Mouse (Mus musculus) megakaryocyte, embryonic 14.5 days (primary cell): Measurements from ENCODE around the gene Ammecr1. TPM values are rescaled to one million over a fixed set of nuclear protein-coding genes. Genes with fewer than 3 reads are reported as not detected.

ENCODE experiments used
- H3K27me3 ChIP-seq: replicated peaks from 2 replicates; pipeline ENCODE3; 2012; ENCODE audit warnings: inconsistent platforms
- H3K36me3 ChIP-seq: replicated peaks from 2 replicates; pipeline ENCODE3; 2012; ENCODE audit warnings: low read length, inconsistent platforms, mixed read lengths
- H3K4me1 ChIP-seq: 2 replicates; pipeline ENCODE4 v1.6.1; 2012; ENCODE audit warnings: inconsistent platforms
- H3K4me3 ChIP-seq: replicated peaks from 2 replicates; pipeline ENCODE3; 2012; ENCODE audit warnings: moderate library complexity, mild to moderate bottlenecking, inconsistent platforms
- H3K9me3 ChIP-seq: 2 replicates; pipeline ENCODE4 v1.6.1; 2012; ENCODE audit warnings: inconsistent platforms
- FLI1 ChIP-seq: IDR thresholded peaks from 2 replicates; pipeline ENCODE4 v1.6.1; 2012; ENCODE audit warnings: low read length, inconsistent platforms, mixed read lengths
- GATA1 ChIP-seq: IDR thresholded peaks from 3 replicates; pipeline ENCODE4 v1.6.1; 2012; ENCODE audit warnings: mixed read lengths, low read length, inconsistent platforms, borderline replicate concordance
- polyA plus RNA-seq: library from polyadenylated mRNA; stranded (reverse); fragments of >175 nt; gene quantifications from 2 replicates; pipeline ENCODE4 v1.2.3, GENCODE M21; 2012; ENCODE audit warnings: low replicate concordance; ENCODE audit not compliant: insufficient read depth

Ammecr1 gene
- polyA plus RNA-seq, 1 experiment: 1.6 TPM

DNA sequence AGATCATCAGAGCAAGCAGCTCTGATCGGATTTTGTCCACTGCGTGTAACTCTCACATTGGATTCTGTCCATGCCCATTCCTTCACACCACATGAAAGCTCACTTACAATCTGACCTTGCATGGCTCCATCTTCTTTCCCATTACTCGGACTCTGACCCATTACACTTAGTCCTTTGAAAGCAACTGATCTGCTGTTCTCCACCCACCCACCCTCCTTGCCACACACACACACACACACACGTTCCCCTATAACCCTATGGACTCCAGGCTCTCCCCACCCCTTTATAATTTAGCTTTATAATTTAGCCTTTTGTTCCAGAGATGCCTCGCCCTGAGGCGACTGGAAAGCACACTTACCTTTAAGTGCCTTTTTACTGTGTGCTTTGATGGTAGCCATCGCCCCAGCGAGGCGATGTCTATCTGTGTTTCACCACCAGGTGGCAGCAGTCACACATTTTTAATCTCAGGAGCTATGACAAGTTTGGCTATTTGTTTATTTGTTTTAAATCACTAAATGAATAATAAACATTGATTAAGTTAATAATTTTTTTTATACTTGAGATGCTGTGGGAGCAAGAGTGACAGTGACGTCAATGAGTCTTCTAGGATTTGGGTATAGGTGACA, 148.4 kb downstream of the Ammecr1 start:
- TF ChIP-seq FLI1 (no peak), GATA1 (no peak)
- no peak overlapping the region for H3K4me3 ChIP-seq
- H3K27me3 ChIP-seq: peaks cover 3% of the 10 kb centered on the region
- H3K36me3 ChIP-seq: peaks cover 50% of the 10 kb centered on the region
- no peaks in the 10 kb centered on the region for H3K9me3 ChIP-seq
- peaks cover 16% of the 10 kb centered on the region for H3K4me1 ChIP-seq

DNA sequence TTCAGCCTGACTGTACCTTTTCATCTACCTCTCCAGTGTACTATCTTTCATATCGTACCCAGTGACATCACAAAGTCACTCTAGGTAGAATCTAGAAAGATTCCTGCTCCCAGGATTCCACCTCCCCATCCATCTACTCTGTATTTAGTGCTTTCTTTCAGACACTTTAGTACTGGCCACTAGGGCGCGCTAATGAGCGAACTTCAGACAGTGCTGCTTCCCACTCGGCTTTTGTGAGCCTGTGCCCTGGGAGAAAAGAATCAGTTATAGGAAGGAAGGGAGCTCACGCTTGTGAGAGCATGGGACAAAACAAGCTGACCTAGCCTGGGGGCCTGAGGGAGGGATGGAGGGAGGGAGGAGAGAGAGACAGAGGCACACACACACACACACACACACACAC, 153.4 kb downstream of the Ammecr1 start:
- H3K4me3 ChIP-seq: no peak overlapping the region
- peaks cover 47% of the 10 kb centered on the region for H3K36me3 ChIP-seq
- H3K27me3 ChIP-seq: no peaks in the 10 kb centered on the region
- TF ChIP-seq FLI1 (no peak), GATA1 (no peak)
- H3K4me1 ChIP-seq: peaks cover 8% of the 10 kb centered on the region
- H3K9me3 ChIP-seq: no peaks in the 10 kb centered on the region

DNA sequence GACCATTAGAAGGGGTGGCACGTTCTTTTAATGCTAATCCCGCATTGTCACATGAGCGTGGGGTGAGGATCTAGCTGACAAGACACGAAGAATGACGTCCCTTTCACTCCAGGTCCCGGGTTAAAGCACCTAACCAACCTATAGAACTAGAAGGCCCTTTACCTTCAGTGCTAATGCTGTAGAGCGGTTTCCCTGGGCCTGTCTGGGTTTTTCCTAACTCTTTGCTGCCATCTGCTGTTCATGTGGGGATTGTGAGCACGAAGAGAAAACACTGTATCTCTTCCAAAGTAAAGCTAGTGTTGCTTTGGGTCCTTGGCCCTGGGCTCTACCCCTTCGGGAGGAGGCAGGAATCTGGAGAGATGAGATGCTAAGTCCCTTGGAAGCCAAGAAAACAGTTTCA, 158.1 kb downstream of the Ammecr1 start:
- TF ChIP-seq FLI1 (no peak), GATA1 (no peak)
- Histone ChIP-seq H3K4me1 (peaks cover 17% of the 10 kb centered on the region), H3K27me3 (peaks cover 7% of the 10 kb centered on the region), H3K36me3 (peaks cover 67% of the 10 kb centered on the region), H3K4me3 (no peak overlapping the region), H3K9me3 (no peaks in the 10 kb centered on the region)

DNA sequence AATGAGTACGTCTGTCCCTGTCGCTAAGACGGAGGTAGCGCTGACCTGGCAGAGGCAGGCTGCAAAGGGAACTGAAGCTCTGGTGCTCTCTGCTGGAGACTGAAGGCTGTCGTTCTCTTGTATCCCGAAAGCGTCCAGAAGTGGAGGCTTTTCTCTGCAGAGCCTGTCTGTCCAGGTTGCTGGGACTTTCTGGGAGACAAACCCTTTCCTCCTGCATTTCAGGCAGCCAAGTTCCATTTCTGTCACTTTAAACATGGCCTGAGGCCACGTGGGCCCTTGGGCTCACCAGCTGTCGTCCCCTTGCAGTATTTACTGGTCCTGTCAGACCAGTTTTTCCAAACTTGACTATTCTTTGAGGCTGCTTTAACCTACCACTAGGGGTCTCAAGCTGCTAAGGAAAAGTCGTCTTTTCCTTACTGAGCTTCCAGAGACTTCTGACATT, 159.9 kb downstream of the Ammecr1 start:
- no peaks in the 10 kb centered on the region for H3K9me3 ChIP-seq
- TF ChIP-seq FLI1: no peak
- TF ChIP-seq GATA1: no peak
- H3K27me3 ChIP-seq: peaks cover 7% of the 10 kb centered on the region
- H3K36me3 ChIP-seq: peaks cover 62% of the 10 kb centered on the region
- H3K4me1 ChIP-seq: peaks cover 30% of the 10 kb centered on the region
- H3K4me3 ChIP-seq: no peak overlapping the region

DNA sequence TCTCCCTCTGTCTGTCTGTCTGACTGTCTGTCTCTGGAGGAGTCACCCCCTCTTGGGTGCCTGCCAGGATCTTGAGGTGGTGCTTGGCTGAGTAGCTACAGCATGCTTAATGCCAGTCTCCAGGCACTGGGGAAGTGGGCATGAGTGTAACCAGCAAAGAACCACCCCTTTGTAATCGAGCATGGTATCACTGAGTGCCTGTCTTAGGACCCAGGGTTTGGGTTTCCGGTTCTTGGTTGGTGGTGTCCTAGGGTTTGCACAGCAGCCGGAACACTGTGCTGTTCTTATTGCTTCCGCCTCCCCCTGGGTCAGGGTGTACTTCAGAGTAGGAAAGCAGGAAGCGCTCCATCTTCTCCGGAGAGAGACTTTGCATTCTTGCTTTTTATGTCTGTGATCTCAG, 160.4 kb downstream of the Ammecr1 start:
- Histone ChIP-seq H3K36me3 (peaks cover 62% of the 10 kb centered on the region), H3K4me1 (peaks cover 32% of the 10 kb centered on the region), H3K4me3 (no peak overlapping the region), H3K9me3 (no peaks in the 10 kb centered on the region), H3K27me3 (peaks cover 7% of the 10 kb centered on the region)
- TF ChIP-seq FLI1: no peak
- no peak for TF ChIP-seq GATA1

DNA sequence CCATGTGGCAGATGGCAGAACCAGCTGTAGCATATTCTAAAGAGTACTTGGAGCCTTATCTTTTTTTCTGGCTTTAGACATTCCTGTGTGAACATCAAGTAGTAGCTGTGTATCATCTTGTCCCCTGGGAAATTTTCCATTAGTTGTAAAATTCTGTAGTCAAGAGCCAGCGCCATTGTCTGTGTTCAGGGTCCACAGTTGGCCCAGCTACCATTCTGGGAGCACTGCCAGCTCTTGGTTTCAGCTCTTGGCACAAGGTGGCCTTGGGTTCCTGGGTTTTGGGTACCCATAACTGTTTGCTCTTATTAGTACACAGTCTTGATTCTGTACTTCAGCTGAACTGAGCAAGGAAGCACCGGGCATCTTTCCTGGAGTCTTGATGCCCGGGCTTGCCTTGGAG, 161.9 kb downstream of the Ammecr1 start:
- Histone ChIP-seq H3K4me1 (peaks cover 32% of the 10 kb centered on the region), H3K27me3 (peaks cover 7% of the 10 kb centered on the region), H3K9me3 (no peaks in the 10 kb centered on the region), H3K36me3 (peaks cover 56% of the 10 kb centered on the region), H3K4me3 (no peak overlapping the region)
- TF ChIP-seq FLI1: no peak
- no peak for TF ChIP-seq GATA1

Other genes starting within 250 kb of the Ammecr1 start
- gene Rtl9, start 132.9 kb upstream of the Ammecr1 start, polyA plus RNA-seq: not detected in 2 replicates